Mouse (Mus musculus) T-helper 17 cell (primary cell): ENCODE results near the gene Btrc.

Experiments used
- in situ Hi-C, 2 experiments: fragments of 300-600 bp; cut with MboI, MseI; formaldehyde crosslinking; loops; 1 replicate in 1 of 2; 2 replicates in 1 of 2; pipeline ENCODE4 v1.15.1; 2025; ENCODE audit warnings: high pct_unique_total_duplicates in 2 of 2

Gene Btrc

GRCm38 (mm10) chr19:45567367-45567766, 203.8 kb downstream of the Btrc start:
- in situ Hi-C loops = loop anchor here in 1 of 2 experiments (25.0 kb wide), 1 partner anchor 170 kb away; the partner anchor contains the start of genes Fgf8 and Npm3

- in situ Hi-C loops = loop anchor here (5.0 to 25.0 kb wide), 2 partner anchors 164 to 174 kb away; partner anchors contain the start of genes Npm3 (in 2 of the 2) and Fgf8 (in 1 of the 2)
Observed at GRCm38 (mm10) chr19:45573033-45573432, 209.5 kb downstream of the Btrc start.

GRCm38 (mm10) chr19:45573861-45574267, 210.3 kb downstream of the Btrc start:
- in situ Hi-C loops = loop anchor here (5.0 to 25.0 kb wide), 2 partner anchors 163 to 173 kb away; partner anchors contain the start of genes Npm3 (in 2 of the 2) and Fgf8 (in 1 of the 2)

- in situ Hi-C loops = loop anchor here (5.0 to 25.0 kb wide), 2 partner anchors 163 to 173 kb away; partner anchors contain the start of genes Npm3 (in 2 of the 2) and Fgf8 (in 1 of the 2)
Observed at GRCm38 (mm10) chr19:45574339-45574898, 210.9 kb downstream of the Btrc start.

- in situ Hi-C loops = loop anchor here (5.0 to 25.0 kb wide), 2 partner anchors 162 to 172 kb away; partner anchors contain the start of genes Npm3 (in 2 of the 2) and Fgf8 (in 1 of the 2)
Observed at GRCm38 (mm10) chr19:45574941-45575631, 211.6 kb downstream of the Btrc start.

GRCm38 (mm10) chr19:45575632-45576001, 212.1 kb downstream of the Btrc start:
- in situ Hi-C loops = no loop called here

GRCm38 (mm10) chr19:45577141-45577750, 213.7 kb downstream of the Btrc start:
- in situ Hi-C loops = no loop called here

GRCm38 (mm10) chr19:45578976-45579375, 215.4 kb downstream of the Btrc start:
- in situ Hi-C loops = no loop called here

- in situ Hi-C loops = no loop called here
Observed at GRCm38 (mm10) chr19:45579416-45579815, 215.9 kb downstream of the Btrc start.
